Mouse (Mus musculus): ENCODE results near the gene Fam102a. TPM values are rescaled to one million over a fixed set of nuclear protein-coding genes. Genes with fewer than 3 reads are reported as not detected.
"Not testable (repeated sequence)": the region's sequence is repeated elsewhere in the genome, so short reads cannot be mapped to it uniquely, and the experiment has no call there.

The Fam102a gene
- polyA plus RNA-seq (2014; fragmentation: Nextera tagmentation; extraction: Ambion mirVana) = 13.1 and 13.2 TPM in 2 replicates

- no peaks in the 10 kb centered on the region for H3K27me3 ChIP-seq (ENCODE audit: control insufficient read depth, insufficient read depth, low read length)
- H3K4me2 ChIP-seq (ENCODE audit: low read depth) = peak within 1 kb of the TSS; percentile 84
- peak within 1 kb of the TSS; percentile 86 for H3K9ac ChIP-seq (ENCODE audit: low read length)
- WGBS = under 1% methylated on average over 61 of the region's 67 CpGs
- H3K9me3 ChIP-seq (ENCODE audit: control insufficient read depth, low read length) = no peaks in the 10 kb centered on the region
- peak; percentile 99 for DNase-seq (ENCODE audit: low spot score)
- peaks cover 47% of the 10 kb centered on the region for H3K4me1 ChIP-seq (ENCODE audit: control insufficient read depth, insufficient read depth, low read length)
- H3K36me3 ChIP-seq (ENCODE audit: control insufficient read depth, insufficient read depth, low read length) = no peaks in the 10 kb centered on the region
- peak within 1 kb of the TSS; percentile 86 for H3K27ac ChIP-seq (ENCODE audit: low read depth, low read length)
- peak; percentile 92 for ATAC-seq (ENCODE audit: insufficient read depth, low FRiP score, low TSS enrichment)
- peak within 1 kb of the TSS; percentile 86 for H3K4me3 ChIP-seq (ENCODE audit: low read depth, low read length)
Measured at GRCm38 (mm10) chr2:32534733-32535471, at the start of gene Fam102a. Gene Fam102a (plus strand): TSS chr2:32535332.

- ATAC-seq (ENCODE audit: insufficient read depth, low FRiP score, low TSS enrichment) (no peak), DNase-seq (ENCODE audit: low spot score) (no peak)
- no peak overlapping the region for H3K4me2 ChIP-seq (ENCODE audit: low read depth)
- no peaks in the 10 kb centered on the region for H3K9me3 ChIP-seq (ENCODE audit: control insufficient read depth, low read length)
- no peaks in the 10 kb centered on the region for H3K36me3 ChIP-seq (ENCODE audit: control insufficient read depth, insufficient read depth, low read length)
- no peaks in the 10 kb centered on the region for H3K4me1 ChIP-seq (ENCODE audit: control insufficient read depth, insufficient read depth, low read length)
- no peak overlapping the region for H3K27ac ChIP-seq (ENCODE audit: low read depth, low read length)
- WGBS = 93% methylated on average over 4 of the region's 4 CpGs
- no peaks in the 10 kb centered on the region for H3K27me3 ChIP-seq (ENCODE audit: control insufficient read depth, insufficient read depth, low read length)
- no peak overlapping the region for H3K9ac ChIP-seq (ENCODE audit: low read length)
- no peak overlapping the region for H3K4me3 ChIP-seq (ENCODE audit: low read depth, low read length)
Measured at GRCm38 (mm10) chr2:32485751-32486150, 49.4 kb upstream of the Fam102a start.

- 94% methylated on average over 9 of the region's 9 CpGs for WGBS
- no peak overlapping the region for H3K9ac ChIP-seq (ENCODE audit: low read length)
- H3K4me3 ChIP-seq (ENCODE audit: low read depth, low read length) = no peak overlapping the region
- no peak overlapping the region for H3K27ac ChIP-seq (ENCODE audit: low read depth, low read length)
- no peak overlapping the region for H3K4me2 ChIP-seq (ENCODE audit: low read depth)
- no peaks in the 10 kb centered on the region for H3K36me3 ChIP-seq (ENCODE audit: control insufficient read depth, insufficient read depth, low read length)
- H3K4me1 ChIP-seq (ENCODE audit: control insufficient read depth, insufficient read depth, low read length) = no peaks in the 10 kb centered on the region
- no peaks in the 10 kb centered on the region for H3K9me3 ChIP-seq (ENCODE audit: control insufficient read depth, low read length)
- no peaks in the 10 kb centered on the region for H3K27me3 ChIP-seq (ENCODE audit: control insufficient read depth, insufficient read depth, low read length)
- DNase-seq (ENCODE audit: low spot score) = no peak
- ATAC-seq (ENCODE audit: insufficient read depth, low FRiP score, low TSS enrichment) = no peak
Measured at GRCm38 (mm10) chr2:32486155-32486554, 49.0 kb upstream of the Fam102a start.

GRCm38 (mm10) chr2:32487124-32487623 lies 48.0 kb upstream of the Fam102a start:
- WGBS = 7% methylated on average over 6 of the region's 6 CpGs
- ATAC-seq (ENCODE audit: insufficient read depth, low FRiP score, low TSS enrichment) = no peak

GRCm38 (mm10) chr2:32488679-32489078 lies 46.5 kb upstream of the Fam102a start:
- 2% methylated on average over 5 of the region's 5 CpGs for WGBS
- ATAC-seq (ENCODE audit: insufficient read depth, low FRiP score, low TSS enrichment) (0 out of 2 replicates have a peak, but pooled peaks have one; percentile 58), DNase-seq (ENCODE audit: low spot score) (peak; percentile 83)
- Histone ChIP-seq H3K4me1 (ENCODE audit: control insufficient read depth, insufficient read depth, low read length) (no peaks in the 10 kb centered on the region), H3K27me3 (ENCODE audit: control insufficient read depth, insufficient read depth, low read length) (no peaks in the 10 kb centered on the region), H3K9me3 (ENCODE audit: control insufficient read depth, low read length) (no peaks in the 10 kb centered on the region), H3K4me3 (ENCODE audit: low read depth, low read length) (no peak overlapping the region), H3K36me3 (ENCODE audit: control insufficient read depth, insufficient read depth, low read length) (no peaks in the 10 kb centered on the region), H3K9ac (ENCODE audit: low read length) (no peak overlapping the region), H3K27ac (ENCODE audit: low read depth, low read length) (no peak overlapping the region), H3K4me2 (ENCODE audit: low read depth) (no peak overlapping the region)

More at GRCm38 (mm10) chr2:32487124-32487623, 48.0 kb upstream of the Fam102a start:
- H3K27me3 ChIP-seq (ENCODE audit: control insufficient read depth, insufficient read depth, low read length) = no peaks in the 10 kb centered on the region
- peak; percentile 86 for DNase-seq (ENCODE audit: low spot score)
- H3K4me3 ChIP-seq (ENCODE audit: low read depth, low read length) = no peak overlapping the region
- no peaks in the 10 kb centered on the region for H3K36me3 ChIP-seq (ENCODE audit: control insufficient read depth, insufficient read depth, low read length)
- no peaks in the 10 kb centered on the region for H3K9me3 ChIP-seq (ENCODE audit: control insufficient read depth, low read length)
- H3K27ac ChIP-seq (ENCODE audit: low read depth, low read length) = no peak overlapping the region
- H3K4me2 ChIP-seq (ENCODE audit: low read depth) = no peak overlapping the region
- no peak overlapping the region for H3K9ac ChIP-seq (ENCODE audit: low read length)
- H3K4me1 ChIP-seq (ENCODE audit: control insufficient read depth, insufficient read depth, low read length) = no peaks in the 10 kb centered on the region

- H3K27me3 ChIP-seq (ENCODE audit: control insufficient read depth, insufficient read depth, low read length); H3K36me3 ChIP-seq (ENCODE audit: control insufficient read depth, insufficient read depth, low read length); H3K4me3 ChIP-seq (ENCODE audit: low read depth, low read length): not testable (repeated sequence)
Measured at GRCm38 (mm10) chr2:32490730-32491129, 44.4 kb upstream of the Fam102a start.

GRCm38 (mm10) chr2:32492661-32493060 lies 42.5 kb upstream of the Fam102a start:
- Histone ChIP-seq H3K9ac (ENCODE audit: low read length) (no peak overlapping the region), H3K4me1 (ENCODE audit: control insufficient read depth, insufficient read depth, low read length) (no peaks in the 10 kb centered on the region), H3K4me2 (ENCODE audit: low read depth) (no peak overlapping the region), H3K4me3 (ENCODE audit: low read depth, low read length) (no peak overlapping the region), H3K36me3 (ENCODE audit: control insufficient read depth, insufficient read depth, low read length) (no peaks in the 10 kb centered on the region), H3K9me3 (ENCODE audit: control insufficient read depth, low read length) (no peaks in the 10 kb centered on the region), H3K27me3 (ENCODE audit: control insufficient read depth, insufficient read depth, low read length) (no peaks in the 10 kb centered on the region), H3K27ac (ENCODE audit: low read depth, low read length) (no peak overlapping the region)
- no peak for ATAC-seq (ENCODE audit: insufficient read depth, low FRiP score, low TSS enrichment)
- 70% methylated on average over 2 of the region's 2 CpGs for WGBS
- no peak for DNase-seq (ENCODE audit: low spot score)

More at GRCm38 (mm10) chr2:32490730-32491129, 44.4 kb upstream of the Fam102a start:
- not testable (repeated sequence) for H3K9me3 ChIP-seq (ENCODE audit: control insufficient read depth, low read length); DNase-seq (ENCODE audit: low spot score); ATAC-seq (ENCODE audit: insufficient read depth, low FRiP score, low TSS enrichment); H3K9ac ChIP-seq (ENCODE audit: low read length); H3K4me1 ChIP-seq (ENCODE audit: control insufficient read depth, insufficient read depth, low read length); H3K4me2 ChIP-seq (ENCODE audit: low read depth); H3K27ac ChIP-seq (ENCODE audit: low read depth, low read length)

GRCm38 (mm10) chr2:32493301-32493701 lies 41.8 kb upstream of the Fam102a start:
- Histone ChIP-seq H3K4me3 (ENCODE audit: low read depth, low read length) (no peak overlapping the region), H3K4me1 (ENCODE audit: control insufficient read depth, insufficient read depth, low read length) (no peaks in the 10 kb centered on the region), H3K27ac (ENCODE audit: low read depth, low read length) (no peak overlapping the region), H3K36me3 (ENCODE audit: control insufficient read depth, insufficient read depth, low read length) (no peaks in the 10 kb centered on the region), H3K9ac (ENCODE audit: low read length) (no peak overlapping the region), H3K4me2 (ENCODE audit: low read depth) (no peak overlapping the region), H3K9me3 (ENCODE audit: control insufficient read depth, low read length) (no peaks in the 10 kb centered on the region), H3K27me3 (ENCODE audit: control insufficient read depth, insufficient read depth, low read length) (no peaks in the 10 kb centered on the region)
- 77% methylated on average over 12 of the region's 12 CpGs for WGBS
- DNase-seq (ENCODE audit: low spot score) (no peak), ATAC-seq (ENCODE audit: insufficient read depth, low FRiP score, low TSS enrichment) (no peak)

GRCm38 (mm10) chr2:32494522-32494921 lies 40.6 kb upstream of the Fam102a start:
- H3K27ac ChIP-seq (ENCODE audit: low read depth, low read length) = no peak overlapping the region
- WGBS = 67% methylated on average over 2 of the region's 2 CpGs

More at GRCm38 (mm10) chr2:32494522-32494921, 40.6 kb upstream of the Fam102a start:
- H3K36me3 ChIP-seq (ENCODE audit: control insufficient read depth, insufficient read depth, low read length) = no peaks in the 10 kb centered on the region
- no peak overlapping the region for H3K4me3 ChIP-seq (ENCODE audit: low read depth, low read length)
- no peaks in the 10 kb centered on the region for H3K9me3 ChIP-seq (ENCODE audit: control insufficient read depth, low read length)
- H3K4me2 ChIP-seq (ENCODE audit: low read depth) = no peak overlapping the region
- no peaks in the 10 kb centered on the region for H3K27me3 ChIP-seq (ENCODE audit: control insufficient read depth, insufficient read depth, low read length)
- no peak for ATAC-seq (ENCODE audit: insufficient read depth, low FRiP score, low TSS enrichment)
- H3K4me1 ChIP-seq (ENCODE audit: control insufficient read depth, insufficient read depth, low read length) = no peaks in the 10 kb centered on the region
- no peak overlapping the region for H3K9ac ChIP-seq (ENCODE audit: low read length)
- DNase-seq (ENCODE audit: low spot score) = no peak
